In genomic region chr4:137954184-137954583, GRCm38 (mm10) we compare ENCODE assay signal across 19 mouse cellular contexts.
"Had no signal": no experiment of that assay in that cellular context is flagged by ENCODE, and none has a peak within 500 bp of the region (broad histone marks: within the 10 kb centered on the region; RNA-seq: fewer than 3 reads in every experiment).

No protein-coding gene starts in this region.

- H3K4me2 ChIP-seq: limb, embryonic 12.5 days; limb, embryonic 15.5 days; lung, embryonic 15.5 days; midbrain, embryonic 13.5 days had no signal

- H3K27ac ChIP-seq: kidney, postnatal 0 days; layer of hippocampus, adult 2 months; limb, embryonic 12.5 days; limb, embryonic 15.5 days; liver, embryonic 14.5 days; lung, embryonic 15.5 days; midbrain, embryonic 10.5 days; midbrain, embryonic 13.5 days had no signal

- ATAC-seq: midbrain, embryonic 13.5 days; midbrain, embryonic 16.5 days had no signal

- H3K4me3 ChIP-seq: layer of hippocampus, adult 2 months; limb, embryonic 12.5 days; limb, embryonic 15.5 days; lung, embryonic 15.5 days; megakaryocyte, embryonic 14.5 days; midbrain, embryonic 10.5 days; midbrain, embryonic 13.5 days; myocyte had no signal

- H3K27me3 ChIP-seq: limb, embryonic 12.5 days; limb, embryonic 15.5 days; lung, embryonic 15.5 days; midbrain, embryonic 13.5 days had no signal

- DNase-seq: kidney, adult 9 months; layer of hippocampus, adult 9-11 months; left cerebral cortex, postnatal 4 days; lung, adult 18-20 months; lung, postnatal 10 days; lung, postnatal 36 days; thymus, adult 18-20 months; thymus, postnatal 36 days had no signal

- H3K9me3 ChIP-seq: limb, embryonic 15.5 days; lung, embryonic 15.5 days; midbrain, embryonic 13.5 days had no signal

- H3K4me1 ChIP-seq: limb, embryonic 12.5 days; limb, embryonic 15.5 days; lung, embryonic 15.5 days; midbrain, embryonic 10.5 days; midbrain, embryonic 13.5 days had no signal

- H3K9ac ChIP-seq: limb, embryonic 12.5 days; limb, embryonic 15.5 days; liver, embryonic 14.5 days; lung, embryonic 15.5 days; midbrain, embryonic 13.5 days had no signal
